Mouse (Mus musculus) CD4-positive, CD25-positive, alpha-beta regulatory T cell, adult 2 months (primary cell): Measurements from ENCODE around the gene Ncapd3.

ENCODE experiments used
- DNase-seq: peaks from one replicate; pipeline ENCODE4 v3.0.0-alpha.2; 2012; ENCODE audit warnings: low read depth, low spot score

Gene Ncapd3

DNA sequence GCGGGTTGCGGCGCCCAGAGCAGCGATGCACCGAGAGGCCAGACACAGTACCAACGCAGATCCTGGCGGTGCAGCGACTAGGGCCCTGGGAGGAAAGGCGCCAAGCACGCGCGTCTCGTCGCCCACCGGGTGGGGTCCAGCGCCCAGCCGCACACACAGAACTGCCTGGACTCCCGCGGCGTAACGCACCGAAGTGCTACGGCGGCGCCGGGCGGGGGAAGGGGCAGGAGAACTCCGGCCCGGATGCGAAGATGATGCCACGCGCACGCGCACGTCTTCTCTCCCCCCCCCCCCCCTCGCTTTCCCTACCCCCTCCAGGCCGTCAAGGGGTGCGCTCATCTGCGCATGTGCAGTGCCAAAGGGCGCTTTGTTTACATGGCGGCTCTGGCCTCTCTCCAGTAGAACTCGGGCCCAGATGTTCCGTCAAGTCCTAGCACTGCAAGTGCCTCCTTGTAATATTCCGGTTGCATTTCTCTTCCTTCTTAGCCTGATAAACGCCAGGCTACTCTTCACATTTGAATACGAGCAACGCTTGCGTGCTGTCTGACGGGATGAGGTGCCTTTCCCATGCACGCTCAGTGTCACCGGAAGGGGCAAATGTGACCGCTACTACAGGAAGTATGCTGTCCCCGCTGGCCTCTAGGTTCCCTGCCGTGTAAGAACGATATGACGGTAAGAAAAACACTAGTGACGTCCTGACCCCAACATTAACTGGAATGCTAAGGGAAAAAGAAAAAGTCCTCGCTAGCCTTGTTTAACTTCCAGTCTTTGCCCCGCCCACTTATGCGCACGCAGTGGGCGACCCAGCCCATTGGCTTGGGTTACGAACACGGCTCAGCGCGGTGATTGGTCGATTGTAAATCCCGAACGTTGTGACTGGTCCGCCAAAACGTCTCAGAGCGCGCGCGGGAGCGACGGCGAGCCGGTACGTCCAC lies at the start of gene Ncapd3, which contains the start of gene Vps26b:
Ncapd3 (plus strand) TSS at position 348 of the 935 bp plus-strand sequence.
Vps26b (minus strand) TSS at position 238 of the 935 bp plus-strand sequence.
- peak; percentile 98 for DNase-seq

DNA sequence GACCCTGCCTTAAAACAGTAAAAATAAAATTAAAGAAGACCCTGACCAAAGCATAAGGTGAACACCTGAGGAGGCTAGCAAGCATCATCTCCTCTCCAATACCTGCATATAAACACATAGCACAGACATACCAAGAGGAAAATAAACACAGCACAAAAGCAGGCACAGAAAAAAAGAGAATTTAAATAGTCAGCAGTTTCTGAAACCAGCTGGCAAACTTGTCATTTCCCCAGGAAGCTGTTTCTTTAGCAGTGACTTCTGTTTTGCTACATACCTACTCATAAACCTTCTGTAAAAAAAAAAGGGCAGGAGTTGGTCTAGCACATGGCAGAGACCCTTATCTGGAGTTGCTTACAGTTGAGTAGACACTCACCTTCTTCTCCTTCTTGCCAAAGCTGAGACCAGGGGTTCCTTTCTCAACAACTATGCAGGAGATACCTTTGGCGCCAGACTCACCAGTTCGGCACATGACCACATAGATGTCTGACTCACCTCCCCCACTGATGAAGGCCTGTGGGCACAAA lies 44.8 kb upstream of the Ncapd3 start:
- no peak for DNase-seq

DNA sequence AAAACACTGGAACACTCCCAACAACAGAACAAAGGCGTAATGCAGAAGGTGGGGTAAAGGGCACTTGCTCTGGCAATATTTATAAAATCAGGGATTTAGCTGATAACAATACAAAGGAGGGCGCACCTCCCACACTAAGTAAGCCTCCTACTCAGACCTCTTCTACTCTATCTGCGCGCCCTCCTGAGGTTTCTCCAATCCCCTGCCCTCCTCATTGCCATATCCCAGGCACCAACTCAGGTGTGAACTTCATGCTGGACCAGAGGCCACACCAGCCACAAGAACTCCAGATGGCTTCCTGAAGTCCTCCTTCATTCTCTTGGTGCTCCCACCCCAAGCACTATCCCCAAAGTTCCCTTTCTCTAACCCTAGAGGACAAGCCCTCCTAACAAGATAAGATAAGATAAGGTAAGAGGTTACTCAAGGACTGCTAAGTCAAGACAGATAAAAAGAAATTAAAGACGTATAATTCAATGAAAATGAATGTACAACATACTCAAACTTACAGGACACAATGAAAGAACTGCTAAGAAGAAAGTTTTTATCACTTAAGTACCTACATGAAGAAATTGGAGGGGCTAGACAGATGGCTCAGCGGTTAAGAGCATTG lies 44.2 kb upstream of the Ncapd3 start:
- no peak for DNase-seq

DNA sequence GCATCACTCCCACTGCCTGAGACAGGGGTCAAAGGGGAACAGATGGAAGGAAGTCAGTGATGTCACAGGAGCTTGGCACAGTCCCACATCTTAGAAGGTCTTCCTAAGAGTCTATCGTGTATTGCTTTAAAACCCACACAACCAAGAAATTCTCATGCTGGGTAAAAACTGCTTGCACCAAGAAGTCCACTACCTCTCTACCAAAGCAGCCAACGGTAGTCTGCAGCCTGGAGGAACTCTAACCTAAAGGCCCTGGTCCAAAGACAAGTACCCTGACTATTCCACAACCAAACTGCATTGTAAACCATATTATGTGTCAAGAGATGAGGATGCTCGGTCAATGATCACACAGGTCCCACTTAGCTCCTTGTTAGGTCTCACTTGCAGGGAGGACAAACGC lies 39.8 kb upstream of the Ncapd3 start:
- no peak for DNase-seq

DNA sequence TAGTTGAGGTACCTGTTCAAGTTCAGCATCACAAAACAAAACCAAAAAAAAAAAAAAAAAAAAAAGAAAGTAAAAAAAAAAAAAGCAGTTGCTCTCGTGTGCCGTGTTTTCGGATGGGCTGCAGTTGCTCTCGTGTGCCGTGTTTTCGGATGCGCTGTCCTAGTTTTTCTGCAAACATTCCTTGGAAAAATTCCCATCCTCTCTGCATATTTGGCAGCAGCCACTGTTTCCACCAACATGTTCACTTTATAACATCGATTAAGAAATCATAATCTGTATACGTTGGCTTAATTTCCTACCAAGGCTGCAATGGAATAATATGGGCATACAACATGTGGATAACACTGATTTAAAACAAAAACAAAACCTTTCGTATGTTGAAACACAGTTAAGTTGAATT lies 36.9 kb upstream of the Ncapd3 start:
- DNase-seq, result no peak

DNA sequence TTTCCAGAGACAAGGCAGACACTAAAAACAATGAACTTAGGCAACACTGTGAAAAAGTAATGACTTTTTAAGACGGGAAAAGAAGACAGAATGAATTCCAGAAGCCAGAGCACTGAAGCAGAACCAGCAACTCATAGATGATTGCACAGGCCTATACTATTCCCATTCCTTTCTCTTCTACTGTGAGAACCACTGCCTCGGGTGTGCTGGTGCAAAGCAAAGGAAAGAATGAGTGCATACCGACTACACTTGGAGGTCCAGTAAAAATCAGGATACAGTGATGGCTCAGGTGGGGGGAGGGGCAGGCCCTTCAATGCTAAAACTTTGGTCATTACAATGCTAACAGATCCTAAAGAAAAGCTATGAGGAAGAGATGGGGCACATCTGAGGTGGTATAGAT lies 36.1 kb upstream of the Ncapd3 start:
- no peak for DNase-seq

DNA sequence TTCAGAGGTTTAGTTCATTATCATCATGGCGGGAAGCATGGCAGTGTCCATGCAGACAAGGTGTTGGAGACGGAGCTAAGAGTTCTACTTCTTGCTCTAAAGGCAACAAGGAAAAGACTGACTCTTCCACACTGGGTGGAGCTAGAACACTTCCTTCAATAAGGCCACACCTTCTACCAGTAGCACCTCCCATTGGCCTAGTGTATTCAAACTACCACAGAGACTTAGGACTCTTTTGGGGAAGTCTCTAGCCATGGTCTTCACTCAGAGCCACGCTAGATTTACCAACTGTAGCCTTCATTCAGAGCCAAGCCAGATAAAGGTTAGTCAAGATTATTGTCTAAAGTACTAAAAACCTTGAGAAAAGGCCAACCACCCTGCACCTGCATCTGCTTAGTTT lies 32.9 kb upstream of the Ncapd3 start:
- peak; percentile 7 for DNase-seq

DNA sequence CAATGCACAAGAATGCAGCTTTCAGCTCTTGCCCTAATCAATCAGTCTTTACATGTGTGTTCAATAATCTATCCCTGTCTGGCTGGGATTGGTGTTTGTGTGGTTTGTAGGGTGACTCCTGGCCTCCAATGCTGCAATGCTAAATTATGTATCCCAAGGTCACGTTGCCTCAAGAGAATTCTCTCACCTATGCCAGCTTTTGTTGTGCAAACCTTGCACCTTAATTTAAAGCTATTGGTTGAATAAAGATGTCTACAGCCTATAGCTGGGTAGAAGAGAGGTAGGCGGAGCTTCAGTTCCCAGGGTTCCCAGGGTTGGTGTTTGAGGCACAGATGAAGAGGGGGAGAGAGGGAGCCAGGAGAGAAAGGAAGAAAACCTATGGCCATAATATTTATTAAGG lies 32.5 kb upstream of the Ncapd3 start:
- DNase-seq, result no peak

DNA sequence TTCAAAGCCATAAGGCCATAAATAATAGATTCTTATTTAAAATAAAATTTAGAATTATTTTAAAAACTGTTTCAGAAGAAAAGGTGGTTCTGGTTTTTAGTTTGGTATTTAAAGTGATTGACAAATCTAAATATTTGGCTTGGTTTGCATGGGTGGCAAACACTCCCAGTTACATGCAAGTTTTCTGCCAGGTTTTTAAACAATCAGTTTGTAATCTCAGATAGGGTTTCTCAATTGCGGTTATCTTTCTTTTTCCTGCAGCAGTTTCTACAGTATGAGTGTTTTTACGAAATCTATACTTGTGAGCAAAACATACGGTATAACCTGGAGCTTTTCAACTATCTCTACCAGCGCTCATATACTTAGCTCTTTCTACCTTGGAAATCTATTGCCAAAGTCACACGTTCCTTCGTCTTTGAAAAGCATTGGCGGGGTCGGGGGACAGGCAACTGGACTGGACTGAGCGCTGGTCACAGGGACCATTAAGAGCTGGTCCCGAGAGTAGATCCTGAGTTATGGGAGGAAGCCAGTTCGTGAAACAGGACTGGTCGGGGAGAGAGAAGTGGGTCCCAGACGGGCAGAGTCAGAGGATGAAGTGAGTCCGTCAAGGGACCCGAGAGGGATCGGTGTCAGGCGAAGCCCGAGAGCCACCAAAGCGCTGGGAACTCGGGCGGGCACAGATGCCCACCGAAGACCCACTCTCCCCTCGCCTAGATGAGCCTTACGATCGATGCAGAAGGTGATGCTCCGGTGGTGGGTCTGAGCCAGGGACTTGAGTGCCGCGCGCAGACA lies 31.1 kb upstream of the Ncapd3 start:
- peak; percentile 6 for DNase-seq

DNA sequence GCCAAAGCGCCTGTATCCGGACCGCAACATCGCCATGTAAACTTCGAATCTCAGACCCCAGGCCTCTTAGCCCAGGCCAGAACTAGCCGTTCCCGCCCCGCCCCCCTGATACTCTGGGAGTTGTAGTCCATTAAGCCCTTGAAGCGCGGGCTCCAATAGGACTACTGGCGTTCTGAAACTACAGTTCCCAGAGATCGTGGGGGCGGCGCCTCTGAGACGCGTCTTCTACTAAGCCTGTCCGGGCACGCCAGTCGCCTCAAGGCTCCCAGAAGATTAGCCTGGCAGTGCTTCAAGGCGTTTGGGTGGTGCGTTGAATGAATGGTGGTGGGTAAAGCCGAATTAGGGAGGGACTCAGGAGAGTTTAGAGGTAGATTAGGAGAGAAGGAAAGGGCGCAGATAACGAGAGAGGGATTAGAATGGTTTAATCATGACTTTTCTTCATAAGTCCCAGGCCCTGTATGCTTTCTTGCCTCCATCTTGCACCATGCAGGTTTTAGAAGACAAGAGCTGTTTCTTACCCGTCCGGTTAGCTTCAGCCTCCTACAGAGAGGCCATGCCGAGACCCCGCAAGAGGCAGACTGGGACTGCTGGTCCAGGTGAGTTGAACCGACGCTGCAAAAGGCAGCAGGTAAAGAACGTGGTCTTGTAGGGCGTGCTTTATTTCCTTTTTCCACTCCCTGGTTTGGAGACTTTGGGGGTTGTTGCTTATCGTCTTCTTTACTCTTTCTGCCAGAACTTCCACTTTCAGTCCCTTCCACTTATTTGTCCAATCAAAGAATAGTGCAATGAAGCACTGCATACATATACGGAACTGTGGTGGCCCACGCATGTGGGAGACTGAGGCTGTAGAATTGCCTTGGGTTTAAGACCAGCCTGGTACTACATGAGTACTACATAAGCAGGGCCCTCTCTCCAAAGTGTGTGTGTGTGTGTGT lies 30.2 kb upstream of the Ncapd3 start, which contains the start of the genes Acad8 and Thyn1:
Acad8 (minus strand) TSS at position 106 of the 935 bp plus-strand sequence.
Thyn1 (plus strand) TSS at position 250 of the 935 bp plus-strand sequence.
- DNase-seq, result peak; percentile 95

DNA sequence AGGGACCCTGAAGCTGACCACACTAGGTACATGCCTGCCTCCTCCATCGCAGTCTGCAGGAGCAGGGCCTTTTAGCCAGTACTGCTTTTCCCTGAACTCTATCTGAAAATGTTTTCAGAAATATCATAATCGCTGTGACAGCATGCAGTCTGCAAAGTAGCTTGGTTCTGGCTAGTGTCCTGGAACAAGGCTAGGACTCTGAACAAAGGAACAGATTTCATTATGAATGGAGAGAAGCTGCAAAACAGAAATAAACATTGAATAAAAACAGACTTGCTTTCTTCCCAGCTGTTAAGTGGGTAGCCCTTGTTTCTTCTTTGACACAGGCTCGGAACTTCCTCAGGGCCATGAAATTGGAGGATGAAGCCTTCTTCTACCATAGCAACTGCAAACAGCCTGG lies 24.7 kb upstream of the Ncapd3 start:
- DNase-seq, result no peak

DNA sequence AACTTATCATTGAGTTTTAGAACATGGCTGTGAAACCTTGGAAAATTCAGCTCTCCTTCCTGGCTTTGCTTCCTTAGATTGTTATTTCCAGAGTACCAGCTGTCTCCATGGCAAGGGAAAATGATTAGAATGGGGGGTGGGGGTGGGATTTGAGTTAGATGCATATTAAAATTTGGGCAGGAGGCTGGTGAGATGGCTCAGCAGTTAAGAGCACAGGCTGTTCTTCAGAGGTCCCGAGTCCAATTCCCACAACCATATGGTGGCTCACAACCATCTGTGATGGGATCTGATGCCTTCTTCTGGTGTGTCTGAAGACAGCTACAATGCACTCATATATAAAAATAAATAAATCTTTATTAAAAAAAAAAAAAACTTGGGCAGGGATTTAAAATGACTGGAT lies 24.0 kb upstream of the Ncapd3 start:
- DNase-seq, result no peak

DNA sequence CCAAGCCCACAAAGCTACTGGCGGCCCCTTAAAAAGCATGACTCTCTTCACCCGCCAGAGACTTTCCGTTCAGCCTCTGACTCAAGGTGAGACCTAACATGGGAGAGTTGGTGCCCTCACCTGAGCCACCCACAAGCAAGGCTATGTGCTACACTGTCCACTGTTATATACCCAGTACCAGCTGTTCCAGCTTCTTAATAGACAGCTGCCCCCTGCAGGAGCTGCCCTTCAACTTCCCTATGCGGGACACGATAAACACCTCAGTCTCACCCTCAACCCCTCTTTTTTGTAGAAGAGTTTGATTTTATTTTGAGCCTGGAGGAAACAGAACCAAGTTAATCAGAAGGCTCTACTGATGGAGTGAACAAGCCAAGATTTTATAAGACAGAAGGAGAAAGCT lies 23.1 kb upstream of the Ncapd3 start:
- DNase-seq, result no peak

DNA sequence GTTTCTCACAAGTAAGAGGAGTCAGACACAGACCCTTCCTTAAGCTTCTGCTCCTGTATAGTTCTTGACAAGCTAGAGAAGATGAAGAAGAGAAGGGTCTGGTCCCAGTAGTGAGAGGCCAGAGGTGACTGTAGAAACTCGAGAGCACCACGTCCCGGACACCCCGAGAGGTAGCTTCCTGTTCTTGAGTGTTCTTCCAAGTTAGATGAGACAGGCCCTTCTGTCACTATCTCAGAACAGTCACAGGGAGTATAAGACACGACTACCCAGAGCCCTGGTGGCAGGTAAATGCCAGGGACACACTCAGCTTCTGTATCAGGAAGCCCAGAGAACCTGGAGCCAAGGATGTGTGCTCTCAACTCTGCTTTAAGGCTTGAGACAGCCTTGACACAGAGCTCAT lies 20.7 kb upstream of the Ncapd3 start:
- no peak for DNase-seq

DNA sequence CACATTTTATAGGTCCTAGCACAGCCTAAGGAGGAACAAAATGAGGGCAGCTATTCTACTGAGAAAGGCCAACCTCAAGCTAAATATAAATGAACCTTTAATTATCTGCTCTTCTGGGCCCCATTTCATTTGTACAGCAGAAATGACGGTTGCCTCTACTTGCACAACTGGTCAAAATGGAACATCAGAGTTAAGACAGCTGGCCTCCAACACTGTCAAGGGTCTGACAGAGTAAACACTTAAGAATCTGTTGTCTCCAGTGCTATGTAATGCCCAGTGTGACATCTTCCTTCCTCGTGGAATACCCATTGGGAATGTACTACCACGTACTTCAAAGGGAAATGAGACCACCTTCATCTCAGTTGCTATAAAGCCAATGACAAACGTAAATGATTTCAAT lies 18.4 kb upstream of the Ncapd3 start:
- DNase-seq, result no peak

DNA sequence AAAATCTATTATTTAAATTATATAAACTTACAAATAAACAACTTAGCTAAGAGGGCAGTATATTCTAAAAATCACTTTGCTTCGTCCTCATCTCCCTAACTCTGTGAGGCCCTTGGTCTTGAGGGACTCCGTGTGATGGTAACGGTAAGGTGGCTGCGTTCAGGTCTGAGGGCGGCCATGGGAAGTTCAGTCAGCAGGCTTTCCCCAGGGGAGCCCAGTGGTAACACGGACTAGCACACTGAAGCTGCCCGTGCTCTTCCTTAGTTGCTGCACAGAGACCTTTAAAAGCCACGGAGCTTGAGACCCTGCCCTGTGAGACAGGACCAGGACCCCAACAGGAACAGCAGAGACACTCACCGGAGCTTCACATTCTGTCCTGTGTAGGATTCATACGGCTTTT lies 11.0 kb upstream of the Ncapd3 start:
- DNase-seq, result no peak

DNA sequence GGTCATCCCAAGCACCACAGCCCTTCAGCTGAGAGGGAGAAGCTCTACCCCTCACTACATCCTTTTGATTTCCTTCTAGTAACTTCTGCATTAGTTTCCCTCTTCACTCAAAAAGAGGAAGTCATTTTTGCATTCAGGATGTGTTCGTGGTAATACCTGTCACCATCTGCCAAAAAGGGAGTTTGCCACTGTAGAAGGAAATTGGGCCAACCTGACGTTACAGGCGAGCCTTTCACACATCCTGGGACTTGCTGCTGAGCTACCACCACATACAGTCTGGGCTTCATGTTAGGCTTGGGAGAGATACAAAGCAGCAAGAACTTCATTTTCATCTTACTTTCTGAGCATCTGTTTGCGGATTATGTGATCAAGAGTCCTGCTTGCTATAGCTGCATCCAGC lies 6.3 kb upstream of the Ncapd3 start:
- DNase-seq, result peak; percentile 33

DNA sequence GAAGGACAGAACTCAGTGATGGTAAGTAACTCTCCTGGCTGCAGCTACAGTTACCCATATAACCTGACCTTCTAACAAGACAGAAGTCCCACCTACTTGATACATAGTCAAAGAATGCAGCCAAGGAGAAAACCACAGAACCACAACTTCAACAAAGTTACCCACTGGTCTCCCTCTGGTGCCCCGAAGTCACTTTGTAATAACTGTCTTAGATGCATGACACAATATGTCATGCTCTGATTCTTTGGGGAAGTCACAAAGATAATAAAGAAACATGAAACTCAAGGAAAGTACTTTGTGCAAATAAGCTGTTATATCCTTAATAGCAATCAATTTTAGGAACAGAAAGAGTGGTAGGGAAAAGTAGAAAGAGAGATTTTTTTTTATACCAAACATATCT lies 3.3 kb upstream of the Ncapd3 start:
- DNase-seq, result no peak

DNA sequence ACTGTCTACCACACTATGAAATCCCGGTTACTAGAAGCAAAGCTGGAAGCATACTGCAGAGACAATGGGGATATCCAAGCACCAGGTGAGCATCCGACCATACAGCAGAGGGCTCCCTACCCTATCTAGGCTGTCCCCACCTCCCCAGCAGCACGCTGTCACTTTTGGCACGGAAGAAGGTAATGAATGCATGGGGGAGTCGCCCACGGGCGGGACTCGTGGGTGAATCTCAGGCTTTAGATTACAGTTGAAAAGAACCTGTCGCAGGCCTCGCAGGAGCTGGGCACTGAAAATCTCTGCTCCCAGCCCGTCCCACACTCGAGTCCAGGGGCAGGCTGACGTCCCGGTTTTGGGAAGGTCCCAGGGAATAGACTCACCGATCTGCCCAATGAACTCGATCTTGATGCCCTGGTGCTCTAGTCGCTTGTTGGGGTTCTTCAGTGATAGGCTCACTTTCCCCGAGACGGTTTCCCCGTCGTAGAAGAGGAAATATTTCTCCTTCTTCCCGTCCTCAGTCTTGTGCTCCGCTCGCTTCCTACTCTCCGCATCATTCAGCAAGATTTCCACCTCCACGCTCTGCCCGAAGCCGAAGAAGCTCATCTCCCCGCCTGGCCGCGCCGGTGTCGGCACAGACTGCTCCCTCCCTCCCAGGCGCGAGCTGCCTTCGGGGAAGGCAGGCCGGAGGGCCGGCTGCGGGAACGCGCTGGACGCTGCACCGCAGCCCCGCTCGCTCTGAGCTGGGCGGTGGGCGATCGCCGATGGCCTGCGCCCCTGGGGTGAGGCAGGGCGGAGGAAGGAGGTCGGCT lies 750 bp upstream of the Ncapd3 start:
- peak; percentile 77 for DNase-seq

DNA sequence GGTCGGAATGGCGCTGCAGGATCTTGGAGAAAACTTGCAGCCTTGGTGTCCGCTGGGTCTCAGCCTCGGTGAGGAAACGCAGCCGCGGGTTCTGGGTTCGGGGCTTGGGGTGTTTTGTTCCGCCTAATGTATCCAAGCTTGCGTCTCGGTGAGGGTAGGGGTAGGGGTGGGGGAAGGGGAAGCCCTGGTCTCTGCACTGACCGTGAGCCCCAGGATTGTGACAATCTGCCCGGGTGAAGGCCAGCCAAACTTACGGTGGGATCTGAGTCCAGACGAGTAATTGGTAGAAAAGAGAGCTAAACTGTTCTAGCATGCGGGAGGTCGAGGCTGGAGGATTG lies 757 bp downstream of the Ncapd3 start:
- DNase-seq, result no peak
